Mouse (Mus musculus) cerebellum, adult 2 months (tissue): ENCODE measurements around the gene Rnf157.

Experiments
- CTCF ChIP-seq: fragments of 200-500 bp; IDR thresholded peaks from 2 replicates; pipeline ENCODE4 v1.5.1; 2011; ENCODE audit warnings: low read depth, mild to moderate bottlenecking, control low read depth, low read length, moderate library complexity, borderline replicate concordance; ENCODE audit not compliant: insufficient read depth
- POLR2A ChIP-seq: fragments of 200-500 bp; IDR thresholded peaks from 2 replicates; pipeline ENCODE4 v1.6.1; 2011; ENCODE audit warnings: low read length, control low read depth, borderline replicate concordance; ENCODE audit not compliant: insufficient read depth

DNA sequence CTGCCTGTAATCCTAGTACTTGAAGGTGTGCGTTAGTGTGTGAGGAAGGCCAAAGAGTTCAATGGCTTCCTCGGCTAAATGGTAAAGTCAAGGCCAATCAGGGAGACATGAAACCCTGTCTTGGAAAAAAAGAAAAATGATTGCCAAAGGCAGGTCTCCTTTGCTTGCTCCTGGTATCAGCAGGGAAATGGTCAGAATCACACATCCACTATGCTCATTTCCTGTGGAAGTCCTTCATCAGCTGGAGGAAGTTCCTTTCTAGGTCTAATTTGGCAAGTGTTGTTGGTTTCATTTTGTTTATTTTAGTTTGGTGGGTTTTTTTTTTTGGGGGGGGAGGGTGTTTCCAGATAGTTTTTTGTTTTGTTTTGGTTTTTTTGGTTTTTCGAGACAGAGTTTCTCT is 3.8 kb downstream of the Rnf157 start:
- no peak for TF ChIP-seq CTCF
- TF ChIP-seq POLR2A, result no peak
